Mouse (Mus musculus) frontal cortex, postnatal 25 days (tissue): Measurements from ENCODE around the gene Otud7a.
"Not testable (repeated sequence)": the region's sequence is repeated elsewhere in the genome, so short reads cannot be mapped to it uniquely, and the experiment has no call there.

ENCODE experiments used
- DNase-seq, 2 experiments: peaks; one replicate each; pipeline ENCODE4 v3.0.0; 2022; ENCODE audit warnings: low spot score in 2 of 2

Otud7a gene

GRCm38 (mm10) chr7:63558918-63559317, 114.4 kb downstream of the Otud7a start:
- no peak for DNase-seq

- DNase-seq = no peak
These were observed 115.1 kb downstream of the Otud7a start for GRCm38 (mm10) chr7:63559679-63560078.

- DNase-seq = no peak
These were observed 138.8 kb downstream of the Otud7a start for GRCm38 (mm10) chr7:63583310-63583709.

- no peak for DNase-seq
These were observed 141.8 kb downstream of the Otud7a start for GRCm38 (mm10) chr7:63586184-63586870.

GRCm38 (mm10) chr7:63590305-63590704, 145.8 kb downstream of the Otud7a start:
- no peak for DNase-seq

- DNase-seq = no peak
These were observed 146.8 kb downstream of the Otud7a start for GRCm38 (mm10) chr7:63591322-63591721.

GRCm38 (mm10) chr7:63592061-63592460, 147.5 kb downstream of the Otud7a start:
- no peak for DNase-seq

- DNase-seq = no peak
These were observed 160.3 kb downstream of the Otud7a start for GRCm38 (mm10) chr7:63604827-63605226.

- no peak for DNase-seq
These were observed 172.5 kb downstream of the Otud7a start for GRCm38 (mm10) chr7:63617018-63617417.

- no peak for DNase-seq
These were observed 176.3 kb downstream of the Otud7a start for GRCm38 (mm10) chr7:63620776-63621340.

GRCm38 (mm10) chr7:63637651-63638050, 193.1 kb downstream of the Otud7a start:
- DNase-seq = no peak

- DNase-seq = no peak
These were observed 199.5 kb downstream of the Otud7a start for GRCm38 (mm10) chr7:63644002-63644401.

- no peak for DNase-seq
These were observed 202.6 kb downstream of the Otud7a start for GRCm38 (mm10) chr7:63647136-63647535.

GRCm38 (mm10) chr7:63660261-63660660, 215.7 kb downstream of the Otud7a start:
- DNase-seq = no peak

- no peak for DNase-seq
These were observed 218.2 kb downstream of the Otud7a start for GRCm38 (mm10) chr7:63662757-63663156.

- no peak for DNase-seq
These were observed 220.9 kb downstream of the Otud7a start for GRCm38 (mm10) chr7:63665496-63665895.

GRCm38 (mm10) chr7:63667986-63668741, 223.6 kb downstream of the Otud7a start:
- DNase-seq = no peak

- no peak for DNase-seq
These were observed 224.4 kb downstream of the Otud7a start for GRCm38 (mm10) chr7:63668951-63669350.

GRCm38 (mm10) chr7:63670911-63671310, 226.4 kb downstream of the Otud7a start:
- not testable (repeated sequence) for DNase-seq

- peak; percentile 53 to 81 for DNase-seq
These were observed 227.4 kb downstream of the Otud7a start for GRCm38 (mm10) chr7:63671904-63672303.

GRCm38 (mm10) chr7:63676631-63677030, 232.1 kb downstream of the Otud7a start:
- no peak for DNase-seq

GRCm38 (mm10) chr7:63677149-63677548, 232.6 kb downstream of the Otud7a start:
- DNase-seq = no peak

GRCm38 (mm10) chr7:63687056-63687455, 242.5 kb downstream of the Otud7a start:
- no peak for DNase-seq
